Mouse (Mus musculus): ENCODE data around the gene Pdcd2l. TPM values are rescaled to one million over a fixed set of nuclear protein-coding genes. Genes with fewer than 3 reads are reported as not detected.
"Not testable (repeated sequence)": the region's sequence is repeated elsewhere in the genome, so short reads cannot be mapped to it uniquely, and the experiment has no call there.

The Pdcd2l gene
- polyA plus RNA-seq, 1 experiment from 2014 or later, result 55.9 TPM

DNA sequence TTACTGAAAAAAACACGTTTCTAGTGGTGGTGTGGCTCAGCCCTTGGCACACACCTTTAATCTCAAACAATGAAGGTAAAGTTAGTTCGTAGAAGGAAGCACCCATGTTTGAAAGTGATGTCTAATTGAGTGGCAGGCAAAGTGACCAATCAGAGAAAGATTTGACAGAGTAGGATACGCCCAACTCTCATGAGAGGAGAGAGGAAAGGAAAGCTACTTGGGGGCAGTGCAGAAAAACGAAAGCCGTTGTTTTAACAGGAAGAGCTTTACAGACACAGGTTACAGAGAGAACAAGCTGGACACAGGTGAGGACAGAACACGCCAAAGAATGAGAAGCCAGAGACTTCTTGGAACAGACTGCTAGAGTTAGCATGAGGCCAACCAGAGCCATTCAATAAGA lies 9.9 kb upstream of the Pdcd2l start:
- peaks cover 78% of the 10 kb centered on the region for H3K36me3 ChIP-seq

DNA sequence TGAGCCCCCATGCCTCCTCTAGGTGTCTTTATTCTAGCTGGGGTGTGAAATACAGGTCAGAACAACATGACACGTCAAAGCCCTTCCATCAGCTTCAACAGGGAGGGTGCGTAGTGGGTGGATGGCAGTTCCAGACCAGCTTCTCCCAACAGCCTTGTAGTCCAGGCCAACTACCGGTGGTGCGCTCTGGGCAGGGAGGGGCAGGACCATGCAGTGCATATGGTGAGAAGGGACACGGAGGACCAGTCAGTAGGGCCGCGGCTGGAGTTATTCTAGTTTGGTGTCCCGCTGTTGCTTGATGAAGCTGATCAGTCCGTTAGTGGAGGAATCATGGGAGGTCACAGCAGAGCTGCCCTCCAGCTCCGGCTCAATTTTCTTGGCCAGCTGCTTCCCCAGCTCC lies 5.7 kb upstream of the Pdcd2l start:
- H3K27ac ChIP-seq; H3K9me3 ChIP-seq; H3K9ac ChIP-seq; H3K27me3 ChIP-seq (replicated peaks); H3K4me3 ChIP-seq (replicated peaks); ATAC-seq; H3K4me2 ChIP-seq (replicated peaks); H3K4me1 ChIP-seq (replicated peaks): not testable (repeated sequence)
- H3K36me3 ChIP-seq, result peaks cover 52% of the 10 kb centered on the region
- WGBS, result 94% methylated on average over 10 of the region's 10 CpGs

More for the DNA sequence above, 9.9 kb upstream of the Pdcd2l start:
- WGBS, result 94% methylated on average over 6 of the region's 6 CpGs
- no peaks in the 10 kb centered on the region for H3K27me3 ChIP-seq (replicated peaks)
- H3K4me3 ChIP-seq (replicated peaks), result no peak overlapping the region
- no peaks in the 10 kb centered on the region for H3K4me1 ChIP-seq (replicated peaks)
- H3K9me3 ChIP-seq, result no peaks in the 10 kb centered on the region
- H3K4me2 ChIP-seq (replicated peaks), result no peak overlapping the region
- no peak for ATAC-seq
- H3K9ac ChIP-seq, result no peak overlapping the region
- H3K27ac ChIP-seq, result no peak overlapping the region

DNA sequence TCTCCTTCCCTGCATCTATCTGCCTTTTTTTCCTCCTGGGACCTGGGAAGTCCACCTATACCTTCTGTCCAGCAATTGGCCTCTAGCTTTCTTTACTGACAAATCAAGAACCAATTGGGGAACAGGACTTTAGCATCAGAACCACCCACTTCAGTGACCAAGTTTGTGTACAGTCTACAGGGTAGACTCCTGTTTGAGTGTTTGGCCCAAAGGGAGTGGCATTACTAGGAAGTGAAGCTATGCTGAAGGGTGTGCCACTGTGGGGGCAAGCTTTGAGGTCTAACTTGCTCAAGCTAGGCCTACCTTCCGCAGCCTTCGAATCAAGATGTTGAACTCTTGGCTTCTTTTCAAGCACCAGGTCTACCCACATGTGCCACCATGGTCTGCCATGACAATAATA lies 4.4 kb upstream of the Pdcd2l start:
- Histone ChIP-seq H3K4me2 (replicated peaks) (no peak overlapping the region), H3K27ac (no peak overlapping the region), H3K4me3 (replicated peaks) (no peak overlapping the region), H3K36me3 (peaks cover 42% of the 10 kb centered on the region), H3K4me1 (replicated peaks) (peaks cover 1% of the 10 kb centered on the region; the same call in 1 of the 2 replicates), H3K9me3 (no peaks in the 10 kb centered on the region), H3K27me3 (replicated peaks) (no peaks in the 10 kb centered on the region), H3K9ac (no peak overlapping the region)
- no peak for ATAC-seq
- 94% methylated on average over 2 of the region's 2 CpGs for WGBS

DNA sequence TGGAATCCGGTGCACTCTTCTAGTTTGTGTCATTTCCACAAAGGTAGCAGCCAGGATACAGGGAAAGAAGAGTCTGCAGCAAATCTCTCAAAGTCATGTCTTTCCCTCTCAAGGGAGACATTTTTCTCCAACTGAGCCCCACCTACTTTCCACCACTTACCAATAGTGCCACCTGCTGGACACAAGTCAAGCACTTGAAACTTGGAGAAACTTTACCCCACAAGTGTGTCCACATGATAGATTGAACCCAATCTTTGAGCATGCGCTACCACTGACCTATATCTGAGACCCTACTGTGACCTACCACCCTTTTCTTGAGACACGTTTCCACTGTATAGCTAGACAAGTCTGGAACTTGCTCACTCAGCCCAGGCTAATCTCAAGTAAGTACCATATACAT lies 1.9 kb upstream of the Pdcd2l start:
- H3K27ac ChIP-seq, result no peak overlapping the region
- peaks cover 7% of the 10 kb centered on the region for H3K4me1 ChIP-seq (replicated peaks)
- WGBS, result 51% methylated on average over 3 of the region's 3 CpGs
- no peak overlapping the region for H3K9ac ChIP-seq
- no peaks in the 10 kb centered on the region for H3K9me3 ChIP-seq
- H3K36me3 ChIP-seq, result peaks cover 22% of the 10 kb centered on the region
- ATAC-seq, result no peak
- H3K27me3 ChIP-seq (replicated peaks), result no peaks in the 10 kb centered on the region
- H3K4me2 ChIP-seq (replicated peaks), result no peak overlapping the region
- no peak overlapping the region for H3K4me3 ChIP-seq (replicated peaks)

DNA sequence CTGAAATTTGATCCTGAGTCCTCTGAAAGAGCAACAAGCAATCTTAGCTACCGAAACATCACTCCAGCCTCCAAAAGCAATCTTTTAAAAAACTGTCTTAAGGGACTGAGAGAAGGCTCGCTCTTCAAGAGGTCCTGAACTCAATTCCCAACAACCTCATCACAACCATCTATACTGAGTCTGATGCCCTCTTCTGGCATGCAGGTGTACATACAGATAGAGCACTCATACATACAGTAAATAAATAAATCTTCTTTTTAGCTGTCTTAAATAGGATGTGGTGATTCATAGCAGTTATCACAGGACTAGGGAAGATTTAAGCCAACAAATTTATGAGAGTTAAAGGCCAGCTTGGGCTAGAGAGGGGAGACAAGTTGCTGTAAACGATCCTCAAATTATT lies 829 bp downstream of the Pdcd2l start:
- Histone ChIP-seq H3K27me3 (replicated peaks) (no peaks in the 10 kb centered on the region), H3K27ac (0 out of 2 replicates have a peak overlapping the region, but pooled peaks have one; percentile 75), H3K9ac (peak overlapping the region; percentile 98), H3K4me2 (replicated peaks) (peak overlapping the region; percentile 78), H3K9me3 (no peaks in the 10 kb centered on the region), H3K4me3 (replicated peaks) (peak overlapping the region; percentile 98), H3K4me1 (replicated peaks) (peaks cover 7% of the 10 kb centered on the region), H3K36me3 (peaks cover 6% of the 10 kb centered on the region; the same call in 1 of the 2 replicates)
- 46% methylated on average over 3 of the region's 3 CpGs for WGBS
- ATAC-seq, result peak; percentile 46

DNA sequence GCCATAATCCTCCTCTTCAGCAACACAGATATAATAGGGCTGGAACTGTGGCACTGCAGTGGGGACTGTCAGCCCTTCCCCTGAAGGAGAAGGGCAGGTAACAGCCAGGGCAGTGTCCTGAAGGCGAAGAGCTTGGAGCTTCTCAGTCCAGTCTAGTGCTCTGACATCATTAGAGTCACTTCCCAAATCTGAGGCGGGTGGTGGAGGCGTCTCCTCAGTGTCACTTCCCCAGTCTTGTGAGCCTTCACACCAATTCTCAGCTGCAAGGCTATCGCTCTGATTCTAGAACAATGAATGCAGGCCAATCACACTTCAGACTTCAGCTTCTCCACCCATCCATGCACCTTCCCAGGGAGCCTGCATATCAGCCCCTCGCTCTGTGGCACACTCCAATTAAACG lies 3.6 kb downstream of the Pdcd2l start:
- ATAC-seq, result no peak
- H3K4me3 ChIP-seq (replicated peaks), result no peak overlapping the region

DNA sequence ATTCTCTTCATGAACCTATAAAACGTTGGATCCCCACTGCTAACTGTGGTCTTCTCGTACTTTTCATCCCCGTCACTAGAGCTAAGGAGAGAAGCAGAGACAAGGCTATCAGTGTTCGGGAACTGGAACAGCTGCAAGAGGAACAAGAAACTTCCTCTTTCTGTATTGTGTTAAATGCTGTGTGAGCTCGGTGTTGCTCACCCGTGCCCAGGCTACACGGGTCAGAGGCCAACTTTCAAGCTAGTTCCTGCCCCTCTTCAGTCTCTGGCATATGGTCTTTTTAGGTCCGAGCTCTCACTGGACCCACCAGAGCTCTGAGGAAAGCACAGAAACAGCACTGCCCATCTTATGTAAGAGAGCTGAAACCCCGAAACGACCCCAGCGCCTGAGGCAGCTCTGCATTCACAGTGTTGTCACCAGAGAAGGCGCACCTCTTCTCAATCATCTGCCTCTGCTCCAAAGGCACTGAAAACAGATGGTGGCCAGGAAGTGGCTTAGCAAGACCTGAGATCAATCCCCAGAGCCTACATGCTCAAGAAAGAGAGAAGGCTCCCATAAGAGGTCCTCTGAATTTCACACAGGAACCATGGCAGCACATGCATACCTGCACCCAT lies 7.0 kb downstream of the Pdcd2l start:
- Histone ChIP-seq H3K36me3 (peaks cover 37% of the 10 kb centered on the region; the same call in 1 of the 2 replicates), H3K9me3 (no peaks in the 10 kb centered on the region), H3K27ac (no peak overlapping the region), H3K4me2 (replicated peaks) (no peak overlapping the region), H3K4me1 (replicated peaks) (no peaks in the 10 kb centered on the region), H3K4me3 (replicated peaks) (no peak overlapping the region), H3K9ac (no peak overlapping the region), H3K27me3 (replicated peaks) (no peaks in the 10 kb centered on the region)
- no peak for ATAC-seq
- WGBS, result 89% methylated on average over 12 of the region's 12 CpGs

More for the DNA sequence above, 3.6 kb downstream of the Pdcd2l start:
- Histone ChIP-seq H3K36me3 (peaks cover 14% of the 10 kb centered on the region; the same call in 1 of the 2 replicates), H3K27me3 (replicated peaks) (no peaks in the 10 kb centered on the region), H3K9ac (no peak overlapping the region), H3K4me1 (replicated peaks) (peaks cover 7% of the 10 kb centered on the region), H3K4me2 (replicated peaks) (no peak overlapping the region), H3K27ac (no peak overlapping the region), H3K9me3 (no peaks in the 10 kb centered on the region)
- WGBS, result 94% methylated on average over 6 of the region's 6 CpGs

DNA sequence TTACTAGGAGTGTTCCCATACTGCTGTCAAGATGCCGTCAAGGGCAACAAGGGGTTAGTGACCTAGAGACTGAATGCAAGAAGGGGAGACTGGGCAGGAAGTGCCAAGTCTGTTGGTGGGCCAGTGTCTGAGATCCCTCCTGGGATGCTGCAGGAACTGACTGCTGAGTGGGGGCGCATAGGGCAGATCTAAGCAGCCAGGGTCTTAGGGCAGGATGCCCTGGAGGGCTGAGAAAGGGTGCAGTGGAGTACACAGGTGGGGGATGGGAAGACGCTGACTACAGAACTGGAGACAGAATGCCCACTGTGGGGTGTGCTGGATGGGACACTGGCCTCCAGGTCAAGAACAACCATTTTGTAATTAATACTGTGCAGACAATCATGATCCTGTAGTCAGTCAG lies 12.7 kb downstream of the Pdcd2l start:
- Histone ChIP-seq H3K36me3 (peaks cover 36% of the 10 kb centered on the region; the same call in 1 of the 2 replicates), H3K27me3 (replicated peaks) (no peaks in the 10 kb centered on the region), H3K4me1 (replicated peaks) (no peaks in the 10 kb centered on the region), H3K4me3 (replicated peaks) (no peak overlapping the region), H3K4me2 (replicated peaks) (no peak overlapping the region), H3K9ac (no peak overlapping the region), H3K9me3 (no peaks in the 10 kb centered on the region), H3K27ac (no peak overlapping the region)
- ATAC-seq, result peak; percentile 12; the same call in 1 of the 2 replicates
- 78% methylated on average over 3 of the region's 3 CpGs for WGBS

DNA sequence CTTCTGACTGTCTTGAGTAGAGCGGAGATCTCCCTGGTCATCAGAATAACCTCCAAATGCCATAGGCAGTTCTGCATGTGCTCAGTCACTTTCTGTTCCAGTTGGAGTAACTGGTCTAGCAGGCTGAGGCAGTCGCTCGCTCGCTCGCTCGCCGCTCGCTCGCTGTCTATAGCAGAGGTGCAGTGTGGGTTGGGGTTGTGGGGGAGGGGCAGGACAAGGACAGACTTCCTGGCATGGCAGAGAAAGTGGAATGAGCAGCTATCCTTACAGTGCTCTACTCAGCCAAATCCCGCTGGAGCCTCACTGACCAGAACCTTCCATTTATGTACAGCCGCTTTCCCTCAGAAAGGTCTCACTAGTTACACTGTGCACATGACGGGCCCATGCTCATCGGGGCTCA lies 13.1 kb downstream of the Pdcd2l start:
- 88% methylated on average over 13 of the region's 13 CpGs for WGBS
- Histone ChIP-seq H3K9me3 (no peaks in the 10 kb centered on the region), H3K4me3 (replicated peaks) (no peak overlapping the region), H3K4me1 (replicated peaks) (no peaks in the 10 kb centered on the region), H3K36me3 (peaks cover 33% of the 10 kb centered on the region; the same call in 1 of the 2 replicates), H3K4me2 (replicated peaks) (no peak overlapping the region), H3K9ac (no peak overlapping the region), H3K27me3 (replicated peaks) (no peaks in the 10 kb centered on the region), H3K27ac (no peak overlapping the region)
- ATAC-seq, result peak; percentile 43; the same call in 1 of the 2 replicates

DNA sequence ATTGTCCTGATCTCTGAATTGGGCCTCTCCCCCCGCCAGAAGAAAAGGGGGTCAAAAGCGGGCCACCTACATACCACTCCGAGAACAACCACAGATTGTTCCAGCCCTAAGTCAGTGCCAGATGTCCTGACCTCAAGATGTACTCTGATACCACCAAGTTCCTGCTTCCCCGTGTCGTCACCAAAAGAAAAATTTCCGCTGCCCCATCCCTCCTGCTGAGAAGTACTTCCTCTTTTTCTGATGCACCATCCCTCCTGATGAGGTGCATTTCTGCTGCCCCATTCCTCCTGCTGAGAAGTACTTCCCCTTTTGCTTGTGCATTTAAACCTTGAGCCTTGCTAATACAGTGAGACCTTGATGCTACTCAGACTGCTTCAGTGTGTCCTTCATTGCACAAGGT lies 20.2 kb downstream of the Pdcd2l start:
- H3K27ac ChIP-seq; H3K36me3 ChIP-seq; ATAC-seq; H3K4me2 ChIP-seq (replicated peaks); H3K9me3 ChIP-seq; H3K4me1 ChIP-seq (replicated peaks); H3K9ac ChIP-seq; H3K4me3 ChIP-seq (replicated peaks); H3K27me3 ChIP-seq (replicated peaks): not testable (repeated sequence)
- 81% methylated on average over 6 of the region's 6 CpGs for WGBS

DNA sequence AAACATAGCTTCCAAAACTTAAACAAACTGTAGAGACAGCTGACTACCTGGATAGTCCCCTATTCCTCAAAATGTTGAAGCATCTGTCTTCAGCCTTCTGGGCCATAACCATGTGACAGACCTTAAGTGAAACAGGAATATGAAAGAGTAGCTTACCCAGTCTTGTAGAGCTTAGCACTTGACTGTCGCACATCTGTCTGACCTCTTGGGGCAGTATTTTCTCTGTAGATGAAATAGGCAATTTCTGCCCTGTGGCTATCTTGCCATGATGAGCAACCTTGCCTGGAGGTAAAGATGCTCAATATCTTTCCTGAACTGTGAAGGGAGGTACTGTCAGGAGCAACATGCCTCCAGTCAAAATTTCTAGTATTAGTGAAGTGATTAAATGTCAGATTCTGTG lies 24.2 kb downstream of the Pdcd2l start:
- no peak overlapping the region for H3K4me3 ChIP-seq (replicated peaks)
- no peaks in the 10 kb centered on the region for H3K4me1 ChIP-seq (replicated peaks)
- H3K9ac ChIP-seq, result no peak overlapping the region
- no peaks in the 10 kb centered on the region for H3K36me3 ChIP-seq
- no peak overlapping the region for H3K27ac ChIP-seq
- H3K27me3 ChIP-seq (replicated peaks), result no peaks in the 10 kb centered on the region
- H3K9me3 ChIP-seq, result no peaks in the 10 kb centered on the region
- no peak overlapping the region for H3K4me2 ChIP-seq (replicated peaks)
- WGBS, result 62% methylated on average over 1 of the region's 1 CpGs
- ATAC-seq, result no peak

DNA sequence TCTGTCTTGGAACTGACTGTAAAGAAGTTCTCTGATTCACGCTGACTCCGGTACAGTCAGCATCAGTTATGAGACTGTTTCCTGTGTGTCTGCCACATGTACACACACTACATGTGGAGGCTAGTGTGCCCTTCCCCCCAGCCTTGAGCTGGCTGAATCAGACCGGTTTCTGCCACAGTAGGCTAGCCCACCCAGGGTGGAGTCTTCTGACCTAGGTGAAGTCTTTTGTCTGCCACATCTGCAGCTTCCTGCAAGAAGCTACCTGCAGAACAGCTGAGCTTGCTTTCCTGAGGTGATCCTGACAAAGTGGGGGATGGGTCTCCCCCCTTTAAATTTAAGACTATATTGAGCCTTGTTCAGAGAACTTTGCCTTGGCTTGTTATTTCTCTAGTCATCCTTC lies 27.0 kb downstream of the Pdcd2l start, which contains the start of gene Uba2:
Gene Uba2 (minus strand): TSS at position 146 of the 400 bp plus-strand sequence.
- peak within 1 kb of the TSS; percentile 88 for H3K27ac ChIP-seq
- WGBS, result 80% methylated on average over 3 of the region's 3 CpGs
- H3K9ac ChIP-seq, result peak within 1 kb of the TSS; percentile 96
- H3K4me2 ChIP-seq (replicated peaks), result peak within 1 kb of the TSS; percentile 68
- H3K9me3 ChIP-seq, result no peaks in the 10 kb centered on the region
- ATAC-seq, result no peak
- H3K4me3 ChIP-seq (replicated peaks), result peak within 1 kb of the TSS; percentile 89
- 0 out of 2 replicates have a peak, but pooled peaks cover 9% of the 10 kb centered on the region for H3K36me3 ChIP-seq
- no peaks in the 10 kb centered on the region for H3K4me1 ChIP-seq (replicated peaks)
- no peaks in the 10 kb centered on the region for H3K27me3 ChIP-seq (replicated peaks)
